Mouse (Mus musculus) intestine, embryonic 15.5 days (tissue): Measurements from ENCODE around the gene Nasp. TPM values are rescaled to one million over a fixed set of nuclear protein-coding genes. Genes with fewer than 3 reads are reported as not detected.
"Not testable (repeated sequence)": the region's sequence is repeated elsewhere in the genome, so short reads cannot be mapped to it uniquely, and the experiment has no call there.

Experiments used
- ATAC-seq: fragments of 200-750 bp; cut with Nextera tagmentation; 2 replicates; pipeline ENCODE4 v1.8.0; 2017; ENCODE audit warnings: moderate TSS enrichment, moderate library complexity
- H3K27ac ChIP-seq: fragments of 300-500 bp; sonication (generic); 2 replicates; pipeline ENCODE4 v1.5.1; 2015; ENCODE audit warnings: mild to moderate bottlenecking, inconsistent platforms
- H3K27me3 ChIP-seq: fragments of 300-500 bp; sonication (generic); replicated peaks from 2 replicates; pipeline ENCODE4 v1.6.1; 2015; ENCODE audit warnings: inconsistent platforms
- H3K36me3 ChIP-seq: fragments of 300-500 bp; sonication (generic); 2 replicates; pipeline ENCODE4 v1.6.1; 2015; ENCODE audit warnings: inconsistent platforms
- H3K4me1 ChIP-seq: fragments of 300-500 bp; sonication (generic); replicated peaks from 2 replicates; pipeline ENCODE4 v1.6.1; 2015; ENCODE audit warnings: inconsistent platforms
- H3K4me2 ChIP-seq: fragments of 300-500 bp; sonication (generic); replicated peaks from 2 replicates; pipeline ENCODE4 v1.6.1; 2015; ENCODE audit warnings: mild to moderate bottlenecking, inconsistent platforms
- H3K4me3 ChIP-seq: fragments of 300-500 bp; sonication (generic); replicated peaks from 2 replicates; pipeline ENCODE4 v1.5.1; 2015; ENCODE audit warnings: inconsistent platforms
- H3K9ac ChIP-seq: fragments of 300-500 bp; sonication (generic); 2 replicates; pipeline ENCODE4 v1.6.1; 2015; ENCODE audit warnings: inconsistent platforms
- H3K9me3 ChIP-seq: fragments of 300-500 bp; sonication (generic); 2 replicates; pipeline ENCODE4 v1.6.1; 2016; ENCODE audit warnings: inconsistent platforms
- WGBS: fragments of 180-500 bp; shearing (Covaris S2); methylation state at CpG from one replicate; pipeline ENCODE4 v1.1.7; 2015; 5-methylcytosine and 5-hydroxymethylcytosine counted together
- polyA plus RNA-seq: library from polyadenylated mRNA; unstranded; fragments of >200 nt; fragmentation: Nextera tagmentation; extraction: Ambion mirVana; gene quantifications from 2 replicates; pipeline ENCODE4 v1.2.1, GENCODE M21; 2015

Nasp gene
- polyA plus RNA-seq, result 110 and 118 TPM in 2 replicates

DNA sequence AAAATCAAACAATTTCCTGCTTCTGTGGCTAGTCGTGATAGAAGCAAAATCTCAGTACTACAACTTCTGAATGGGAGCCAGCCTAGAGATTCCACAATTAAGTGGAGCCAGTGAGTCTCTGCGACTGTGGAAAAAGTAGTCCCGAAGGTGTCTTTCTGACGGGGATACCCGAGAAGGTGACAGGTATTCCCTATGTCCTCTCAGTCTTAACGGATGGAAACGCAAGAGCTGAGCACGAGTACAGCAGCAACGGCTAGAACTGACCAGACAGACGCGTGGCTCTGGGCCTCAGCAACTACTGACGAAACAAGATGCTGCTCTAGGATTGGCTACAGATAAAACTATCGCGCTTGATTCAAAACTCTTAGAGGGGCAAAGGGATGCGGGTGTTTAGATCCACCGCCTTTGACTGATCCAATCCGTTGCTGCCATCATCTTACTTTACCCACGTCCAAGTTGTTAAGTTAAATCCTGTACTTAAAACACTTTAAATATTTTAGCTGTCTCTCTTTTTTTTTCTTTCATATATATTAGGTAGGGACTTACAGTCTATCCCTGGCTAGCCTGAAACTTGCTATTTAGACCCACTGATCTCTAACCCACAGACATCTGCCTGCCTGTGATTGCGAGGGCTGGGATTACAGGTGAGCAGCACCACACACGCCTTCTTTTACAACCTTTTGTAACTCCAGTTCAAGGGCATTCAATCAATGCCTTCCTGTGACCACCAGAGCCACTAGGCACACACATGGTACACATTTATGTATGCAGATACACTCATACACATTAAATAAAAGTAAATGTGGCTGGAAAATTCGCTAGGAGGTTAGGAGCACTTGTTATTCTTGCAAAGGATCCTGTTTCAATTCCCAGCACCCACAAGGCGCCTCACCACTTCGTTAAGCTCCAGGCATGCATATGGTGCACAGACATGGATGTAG is at the start of gene Nasp:
Gene Nasp, minus strand, starts transcription at position 220 of the 941 bp plus-strand sequence.
- peak within 1 kb of the TSS; percentile 96 for H3K27ac ChIP-seq
- H3K36me3 ChIP-seq, result 0 out of 2 replicates have a peak, but pooled peaks cover 3% of the 10 kb centered on the region
- H3K4me2 ChIP-seq, result peak within 1 kb of the TSS; percentile 75
- peak within 1 kb of the TSS; percentile 87 for H3K9ac ChIP-seq
- H3K9me3 ChIP-seq, result no peaks in the 10 kb centered on the region
- peak; percentile 91 for ATAC-seq
- H3K27me3 ChIP-seq, result no peaks in the 10 kb centered on the region
- WGBS, result 7% methylated on average over 23 of the region's 23 CpGs
- H3K4me3 ChIP-seq, result peak within 1 kb of the TSS; percentile 94
- H3K4me1 ChIP-seq, result peaks cover 10% of the 10 kb centered on the region

DNA sequence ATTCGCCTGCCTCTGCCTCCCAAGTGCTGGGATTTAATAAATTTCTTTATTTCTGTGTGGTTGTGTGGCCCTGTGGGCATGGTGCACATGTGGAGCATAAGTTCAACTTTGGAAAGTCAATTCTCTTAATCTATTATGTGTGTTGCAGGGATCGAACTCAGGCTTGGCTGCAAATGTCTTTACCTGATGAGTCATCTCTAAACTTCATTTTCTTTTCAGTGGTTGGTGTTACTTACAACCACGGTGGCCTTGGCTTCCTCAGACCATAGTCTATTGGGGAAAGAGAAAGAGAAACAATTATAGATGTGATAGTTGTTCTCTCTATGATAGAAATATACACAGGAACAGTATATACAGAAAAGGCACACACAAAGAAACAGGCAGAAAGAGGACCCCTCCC is 48.3 kb upstream of the Nasp start:
- H3K9me3 ChIP-seq, result no peaks in the 10 kb centered on the region
- no peak for ATAC-seq
- 81% methylated on average over 3 of the region's 3 CpGs for WGBS
- no peak overlapping the region for H3K4me2 ChIP-seq
- H3K36me3 ChIP-seq, result no peaks in the 10 kb centered on the region
- H3K4me1 ChIP-seq, result 0 out of 2 replicates have a peak, but pooled peaks cover 3% of the 10 kb centered on the region
- H3K4me3 ChIP-seq, result no peak overlapping the region
- no peaks in the 10 kb centered on the region for H3K27me3 ChIP-seq
- H3K27ac ChIP-seq, result no peak overlapping the region
- H3K9ac ChIP-seq, result no peak overlapping the region

DNA sequence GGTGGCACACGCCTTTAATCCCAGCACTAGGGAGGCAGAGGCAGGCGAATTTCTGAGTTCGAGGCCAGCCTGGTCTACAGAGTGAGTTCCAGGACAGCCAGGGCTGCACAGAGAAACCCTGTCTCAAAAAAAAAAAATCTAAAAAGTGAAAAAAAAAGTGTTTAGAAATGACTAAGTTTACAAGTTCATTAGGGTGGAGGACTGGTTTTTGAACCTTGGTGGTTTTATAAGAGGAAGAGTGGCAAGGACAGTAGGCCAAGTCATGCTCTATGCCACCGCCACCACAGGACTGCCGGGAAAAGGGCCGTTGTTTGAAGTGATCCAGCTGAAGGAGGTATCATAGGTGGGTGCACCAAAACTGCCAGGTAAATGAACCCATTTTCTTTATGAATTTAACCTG is 47.0 kb upstream of the Nasp start:
- 85% methylated on average over 6 of the region's 6 CpGs for WGBS
- not testable (repeated sequence) for H3K9ac ChIP-seq, H3K27ac ChIP-seq, H3K4me3 ChIP-seq, H3K36me3 ChIP-seq, ATAC-seq, H3K4me1 ChIP-seq, H3K4me2 ChIP-seq, H3K27me3 ChIP-seq, H3K9me3 ChIP-seq

DNA sequence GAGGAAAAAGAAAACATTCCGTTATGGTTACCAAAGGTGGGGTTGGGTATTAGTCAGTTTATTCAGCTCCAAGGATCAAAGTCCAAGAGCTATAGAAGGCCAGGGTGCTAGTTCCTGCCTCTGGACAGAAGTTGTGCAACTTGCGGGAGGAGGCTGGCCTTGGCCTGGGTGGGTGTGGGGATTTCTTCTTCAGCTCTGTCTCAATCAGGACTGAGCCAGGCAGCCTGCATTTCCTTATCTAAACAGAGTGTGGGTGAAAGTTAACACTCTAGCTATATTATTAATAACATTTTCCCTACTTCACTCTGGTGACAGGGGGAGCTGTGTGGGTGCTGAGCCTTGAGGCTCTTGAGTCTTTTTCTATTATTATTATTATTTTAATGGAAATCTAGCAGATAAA is 45.0 kb upstream of the Nasp start:
- H3K4me1 ChIP-seq, result 0 out of 2 replicates have a peak, but pooled peaks cover 3% of the 10 kb centered on the region
- 20% methylated on average over 2 of the region's 2 CpGs for WGBS
- H3K9ac ChIP-seq, result no peak overlapping the region
- H3K36me3 ChIP-seq, result no peaks in the 10 kb centered on the region
- H3K27me3 ChIP-seq, result no peaks in the 10 kb centered on the region
- no peak overlapping the region for H3K4me2 ChIP-seq
- 0 out of 2 replicates have a peak overlapping the region, but pooled peaks have one; percentile 28 for H3K27ac ChIP-seq
- no peak overlapping the region for H3K4me3 ChIP-seq
- H3K9me3 ChIP-seq, result no peaks in the 10 kb centered on the region
- peak; percentile 98 for ATAC-seq

DNA sequence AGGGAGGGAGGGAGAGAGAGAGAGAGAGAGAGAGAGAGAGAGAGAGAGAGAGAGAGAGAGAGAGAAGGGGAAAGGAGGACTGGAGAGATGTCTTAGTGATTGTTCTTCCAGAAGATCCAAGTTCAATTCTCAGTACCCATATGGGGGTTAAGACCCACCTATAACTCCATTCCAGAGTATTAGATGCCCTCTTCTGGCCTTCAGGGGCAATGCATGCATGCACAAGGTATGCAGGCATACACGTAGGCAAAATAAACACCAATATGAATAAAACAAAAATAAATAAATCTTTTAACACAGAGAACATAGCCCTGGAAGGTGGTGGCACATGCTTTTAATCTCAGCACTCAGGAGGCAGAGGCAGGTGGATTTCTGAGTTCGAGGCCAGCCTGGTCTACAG is 41.5 kb upstream of the Nasp start:
- ATAC-seq, result no peak
- Histone ChIP-seq H3K9me3 (no peaks in the 10 kb centered on the region), H3K27ac (no peak overlapping the region), H3K4me3 (no peak overlapping the region), H3K36me3 (no peaks in the 10 kb centered on the region), H3K9ac (no peak overlapping the region), H3K4me1 (0 out of 2 replicates have a peak, but pooled peaks cover 3% of the 10 kb centered on the region), H3K27me3 (no peaks in the 10 kb centered on the region), H3K4me2 (no peak overlapping the region)
- 72% methylated on average over 2 of the region's 2 CpGs for WGBS

DNA sequence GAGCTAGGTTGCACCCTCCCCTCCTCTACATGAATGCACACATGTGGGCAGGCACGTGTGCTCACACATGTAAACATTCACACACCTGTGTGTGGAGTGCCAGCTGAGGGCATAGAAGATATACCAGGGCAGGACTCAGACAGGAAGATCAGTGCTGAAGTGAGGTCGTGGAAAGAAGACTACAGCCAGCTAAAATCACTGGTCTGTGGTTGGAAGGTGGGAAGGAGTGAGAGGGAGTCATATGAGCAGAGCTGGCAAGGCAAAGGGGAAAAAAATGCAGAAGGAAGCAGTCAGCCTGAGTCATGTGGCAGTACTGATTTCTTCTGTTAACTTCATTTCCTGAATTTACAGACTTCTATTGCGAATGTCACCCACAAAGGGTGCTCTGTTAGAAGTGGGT is 40.4 kb upstream of the Nasp start:
- H3K4me1 ChIP-seq, result no peaks in the 10 kb centered on the region
- no peaks in the 10 kb centered on the region for H3K9me3 ChIP-seq
- no peaks in the 10 kb centered on the region for H3K36me3 ChIP-seq
- no peak overlapping the region for H3K4me2 ChIP-seq
- no peak for ATAC-seq
- no peak overlapping the region for H3K27ac ChIP-seq
- WGBS, result 57% methylated on average over 3 of the region's 3 CpGs
- H3K4me3 ChIP-seq, result no peak overlapping the region
- H3K27me3 ChIP-seq, result no peaks in the 10 kb centered on the region
- no peak overlapping the region for H3K9ac ChIP-seq

DNA sequence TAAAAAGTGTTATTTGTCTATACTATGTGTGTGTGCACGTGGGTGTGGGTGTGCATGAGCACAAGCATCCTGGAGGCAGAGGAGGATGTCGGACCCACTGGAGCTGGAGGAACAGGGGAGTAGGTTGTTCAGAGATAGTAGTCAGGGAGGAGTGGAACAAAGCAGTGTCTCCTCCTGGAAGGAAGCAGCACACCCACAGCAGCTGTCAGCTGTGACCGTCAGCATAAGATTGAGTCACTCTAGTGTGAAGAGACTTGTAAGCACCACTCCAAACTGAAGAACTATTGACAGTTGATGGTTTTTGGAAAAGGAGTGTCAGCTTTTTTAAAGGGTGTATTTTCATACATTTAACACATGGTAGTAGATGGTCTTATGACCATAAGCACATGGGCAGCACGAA is 38.9 kb upstream of the Nasp start:
- Histone ChIP-seq H3K27me3 (no peaks in the 10 kb centered on the region), H3K9me3 (no peaks in the 10 kb centered on the region), H3K27ac (no peak overlapping the region), H3K4me3 (no peak overlapping the region), H3K4me2 (no peak overlapping the region), H3K9ac (no peak overlapping the region), H3K4me1 (no peaks in the 10 kb centered on the region), H3K36me3 (no peaks in the 10 kb centered on the region)
- 61% methylated on average over 4 of the region's 4 CpGs for WGBS
- ATAC-seq, result no peak

DNA sequence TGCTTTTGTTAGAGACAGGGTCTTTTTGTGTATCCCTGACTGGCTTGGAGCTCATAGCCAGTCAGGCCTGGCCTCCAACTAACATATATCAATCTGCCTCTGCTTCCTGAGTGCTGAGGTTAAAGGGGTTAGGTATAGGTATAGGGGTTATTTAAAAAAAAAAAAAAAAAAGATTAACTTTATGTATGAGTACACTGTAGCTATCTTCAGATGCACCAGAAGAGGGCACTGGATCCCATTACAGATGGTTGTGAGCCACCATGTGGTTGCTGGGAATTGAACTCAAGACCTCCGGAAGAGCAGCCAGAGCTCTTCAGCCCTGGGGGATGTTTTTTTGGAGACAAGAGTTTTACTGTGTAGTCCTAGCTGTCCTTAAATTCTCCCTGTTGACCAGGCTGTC is 34.3 kb upstream of the Nasp start:
- Histone ChIP-seq H3K36me3 (no peaks in the 10 kb centered on the region), H3K4me3 (no peak overlapping the region), H3K9ac (no peak overlapping the region), H3K9me3 (no peaks in the 10 kb centered on the region), H3K4me2 (no peak overlapping the region), H3K4me1 (no peaks in the 10 kb centered on the region), H3K27me3 (no peaks in the 10 kb centered on the region), H3K27ac (no peak overlapping the region)
- 91% methylated on average over 1 of the region's 1 CpGs for WGBS
- ATAC-seq, result no peak

DNA sequence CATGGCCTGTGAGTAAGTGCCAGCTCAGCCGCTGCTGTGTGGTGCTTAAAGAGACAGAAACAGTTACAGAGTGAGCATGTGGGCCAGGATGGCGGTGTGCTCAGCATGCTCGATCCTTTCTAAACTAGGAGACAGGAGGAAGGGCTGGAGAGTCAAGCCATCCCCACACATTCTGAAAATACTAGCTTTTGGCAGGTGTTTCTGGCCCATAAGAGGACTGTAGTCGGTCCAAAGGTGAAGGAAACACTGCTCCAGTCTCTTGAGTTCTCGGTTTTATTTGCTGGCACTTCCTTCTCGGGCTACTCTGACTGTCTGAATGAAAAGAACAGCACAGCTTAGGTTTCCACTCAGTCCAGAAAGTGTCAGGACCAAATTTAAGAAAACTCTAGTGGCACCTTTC is 33.1 kb upstream of the Nasp start:
- Histone ChIP-seq H3K4me3 (no peak overlapping the region), H3K27ac (peak overlapping the region; percentile 59), H3K4me1 (no peaks in the 10 kb centered on the region), H3K4me2 (no peak overlapping the region), H3K9me3 (no peaks in the 10 kb centered on the region), H3K36me3 (no peaks in the 10 kb centered on the region), H3K27me3 (no peaks in the 10 kb centered on the region), H3K9ac (no peak overlapping the region)
- WGBS, result 63% methylated on average over 6 of the region's 6 CpGs
- ATAC-seq, result peak; percentile 66

DNA sequence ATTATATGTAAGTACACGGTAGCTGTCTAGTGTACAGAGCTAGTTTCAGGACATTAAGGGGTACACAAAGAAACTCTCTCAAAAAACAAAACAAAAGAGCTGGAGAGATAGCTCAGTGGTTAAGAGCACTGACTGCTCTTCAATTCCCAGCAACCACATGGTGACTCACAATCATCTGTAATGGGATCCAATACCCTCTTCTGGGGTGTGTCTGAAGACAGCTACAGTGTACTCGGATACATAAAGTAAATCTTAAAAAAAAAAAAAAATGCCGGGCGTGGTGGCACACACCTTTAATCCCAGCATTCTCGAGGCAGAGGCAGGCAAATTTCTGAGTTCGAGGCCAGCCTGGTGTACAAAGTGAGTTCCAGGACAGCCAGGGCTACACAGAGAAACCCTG is 32.2 kb upstream of the Nasp start:
- 74% methylated on average over 6 of the region's 6 CpGs for WGBS
- ATAC-seq, H3K27ac ChIP-seq: not testable (repeated sequence)

DNA sequence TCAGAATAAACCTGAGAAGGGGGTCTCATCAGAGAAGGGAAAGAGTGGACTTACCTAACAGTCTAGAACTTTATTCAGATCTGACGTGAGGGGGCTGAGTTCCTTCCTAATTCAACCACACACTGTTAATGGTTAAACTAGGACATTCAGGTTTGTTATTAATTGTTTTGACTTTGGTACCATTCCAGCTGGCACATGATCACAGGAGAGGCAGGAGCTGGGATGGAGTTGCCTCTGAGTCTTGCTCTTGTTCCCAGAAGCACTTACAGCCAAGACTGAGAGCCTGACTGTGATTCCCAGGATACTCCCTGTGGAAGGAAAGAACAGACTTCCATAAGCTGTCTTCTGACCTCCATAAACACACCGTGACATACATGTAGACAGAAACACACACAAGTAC is 31.7 kb upstream of the Nasp start:
- Histone ChIP-seq H3K9me3 (no peaks in the 10 kb centered on the region), H3K36me3 (no peaks in the 10 kb centered on the region), H3K27ac (no peak overlapping the region), H3K27me3 (no peaks in the 10 kb centered on the region), H3K4me3 (no peak overlapping the region), H3K4me2 (no peak overlapping the region), H3K9ac (no peak overlapping the region), H3K4me1 (no peaks in the 10 kb centered on the region; the same call in 1 of the 2 replicates)
- ATAC-seq, result peak; percentile 52
- WGBS, result 42% methylated on average over 2 of the region's 2 CpGs

More for the DNA sequence above, 32.2 kb upstream of the Nasp start:
- H3K4me2 ChIP-seq, H3K9ac ChIP-seq, H3K4me1 ChIP-seq, H3K36me3 ChIP-seq, H3K4me3 ChIP-seq, H3K27me3 ChIP-seq, H3K9me3 ChIP-seq: not testable (repeated sequence)

DNA sequence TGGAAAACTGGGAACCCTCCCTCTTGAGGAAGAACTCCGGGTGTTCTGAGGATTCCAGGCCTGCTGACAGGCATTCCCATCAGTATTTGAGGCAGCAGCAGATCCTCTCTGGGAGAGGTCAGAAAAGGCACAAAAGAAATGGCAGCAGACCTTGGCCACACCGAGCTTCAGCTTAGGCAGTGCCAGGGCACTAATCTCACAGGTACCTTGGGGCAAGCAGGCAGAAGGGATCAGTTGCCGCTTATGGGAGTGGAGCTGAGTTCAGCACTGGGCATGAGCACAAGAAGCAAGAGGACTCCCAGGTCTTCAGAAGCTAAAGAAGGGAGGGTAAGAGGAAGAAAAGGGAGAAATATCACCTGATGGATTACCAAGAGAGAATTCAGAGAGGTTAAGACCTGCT is 30.2 kb upstream of the Nasp start:
- Histone ChIP-seq H3K4me3 (no peak overlapping the region), H3K27me3 (no peaks in the 10 kb centered on the region), H3K4me2 (no peak overlapping the region), H3K9ac (no peak overlapping the region), H3K4me1 (no peaks in the 10 kb centered on the region; the same call in 1 of the 2 replicates), H3K27ac (no peak overlapping the region), H3K36me3 (no peaks in the 10 kb centered on the region), H3K9me3 (no peaks in the 10 kb centered on the region)
- no peak for ATAC-seq
- WGBS, result 53% methylated on average over 3 of the region's 3 CpGs

DNA sequence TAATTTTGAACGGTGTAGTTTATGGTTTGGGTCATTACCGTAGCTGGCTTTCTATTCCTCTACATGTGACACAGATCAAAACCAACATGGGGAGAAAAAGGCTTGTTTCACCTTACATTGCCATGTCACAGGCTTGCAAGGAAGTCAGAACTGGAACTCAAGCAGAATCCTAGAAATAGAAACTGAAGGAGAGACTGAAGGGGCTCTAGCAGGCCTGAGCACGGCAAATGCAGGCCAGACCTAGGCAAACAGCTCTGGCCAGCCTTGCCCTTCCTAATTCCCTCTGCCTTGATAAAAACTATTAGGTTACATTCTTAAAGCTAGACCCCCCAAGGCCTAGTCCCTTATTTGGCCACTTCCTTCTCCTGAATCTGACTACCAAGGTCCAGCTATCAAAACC is 27.9 kb upstream of the Nasp start:
- Histone ChIP-seq H3K4me1 (no peaks in the 10 kb centered on the region; the same call in 1 of the 2 replicates), H3K9ac (no peak overlapping the region), H3K36me3 (no peaks in the 10 kb centered on the region), H3K9me3 (no peaks in the 10 kb centered on the region), H3K4me2 (no peak overlapping the region), H3K27me3 (no peaks in the 10 kb centered on the region), H3K27ac (no peak overlapping the region), H3K4me3 (no peak overlapping the region)
- no peak for ATAC-seq
- WGBS, result 76% methylated on average over 3 of the region's 3 CpGs
